Mouse (Mus musculus): ENCODE measurements at regions not wholly inside any gene's neighbourhood (a gene's known extent, or its start where the extent isn't known, plus 50 kb on each side); places are given as distances from the start of the nearest gene placed in this dataset.

DNA sequence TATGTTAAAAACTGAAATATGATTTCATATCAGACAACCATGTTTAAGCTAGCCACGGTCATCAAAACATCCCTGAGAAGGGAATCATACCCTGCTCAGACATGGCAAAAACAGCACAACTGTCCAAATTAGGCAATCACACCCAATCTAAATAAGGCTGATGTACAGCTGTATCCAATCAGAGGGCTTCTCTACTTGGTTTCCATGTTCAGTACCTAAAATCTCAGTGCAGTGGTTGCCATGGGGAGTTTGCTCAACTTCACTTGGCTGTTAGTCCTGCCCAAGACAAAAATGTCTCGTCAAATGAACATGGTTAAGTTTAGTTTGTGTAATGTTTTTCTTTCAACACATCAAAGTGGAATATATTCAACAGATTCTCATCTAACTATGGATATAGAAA, 987.0 kb downstream of the Cdh9 start:
- DNase-seq (ENCODE audit: low spot score) = no peak

DNA sequence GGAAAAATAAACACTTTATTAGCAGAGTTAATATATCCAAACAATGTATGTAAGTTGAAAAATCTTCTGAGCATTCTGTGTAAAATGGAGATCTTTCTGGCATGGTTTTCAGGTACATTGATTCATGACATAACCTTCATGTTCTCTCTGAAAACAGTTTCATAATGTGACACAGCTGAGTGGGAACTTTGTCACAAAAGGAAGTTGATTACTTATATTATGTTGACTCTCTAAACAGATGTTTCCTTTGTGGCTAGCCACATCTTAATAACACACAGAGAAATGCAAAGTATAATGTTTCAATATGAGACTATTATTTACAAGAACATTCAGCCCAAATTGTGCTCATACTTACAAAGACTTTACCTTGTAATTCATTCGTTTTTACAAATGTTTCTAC, 1002.1 kb downstream of the Cdh9 start:
- no peak for DNase-seq (ENCODE audit: low spot score)

DNA sequence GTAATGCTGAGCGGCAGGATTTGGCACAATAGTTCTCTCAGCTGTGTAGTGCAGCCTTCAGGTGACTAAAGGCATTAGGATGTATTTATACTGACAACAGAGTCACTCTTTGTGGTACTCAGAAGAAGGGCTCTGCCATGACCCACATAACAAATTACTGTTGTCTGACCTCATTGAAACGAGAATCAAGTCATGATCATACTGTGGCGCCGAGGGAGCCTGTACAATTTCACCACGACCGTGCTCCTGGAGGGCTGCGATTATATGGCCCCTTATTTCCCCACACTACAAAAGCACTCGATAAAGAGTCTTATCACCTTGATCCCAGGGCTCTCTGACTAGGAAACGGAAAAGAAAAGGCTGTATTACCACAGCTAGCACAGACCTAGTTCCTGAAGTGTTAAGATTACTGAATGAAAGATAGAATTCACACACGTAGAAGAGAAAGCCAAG, 1041.7 kb downstream of the Cdh9 start:
- no peak for DNase-seq (ENCODE audit: low spot score)

DNA sequence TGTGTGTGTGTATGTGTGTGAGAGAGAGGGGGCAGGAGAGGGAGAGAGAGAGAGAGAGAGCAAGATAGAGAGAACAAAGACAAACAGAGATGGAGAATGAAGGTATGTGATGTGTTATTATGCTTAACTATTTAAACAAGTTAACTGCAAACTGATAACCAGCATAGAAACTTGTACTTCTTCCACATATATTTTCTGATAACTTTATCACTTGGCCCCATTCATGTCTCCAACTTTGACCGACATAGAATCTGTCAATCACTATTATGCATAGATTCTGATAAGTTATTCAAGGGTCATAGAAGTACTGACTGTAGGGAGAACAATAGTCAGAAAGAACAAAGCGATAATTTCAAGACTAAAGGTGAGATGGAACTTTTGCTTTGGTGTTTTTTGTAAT, 1039.0 kb upstream of the Cdh10 start:
- no peak for DNase-seq (ENCODE audit: low spot score)

DNA sequence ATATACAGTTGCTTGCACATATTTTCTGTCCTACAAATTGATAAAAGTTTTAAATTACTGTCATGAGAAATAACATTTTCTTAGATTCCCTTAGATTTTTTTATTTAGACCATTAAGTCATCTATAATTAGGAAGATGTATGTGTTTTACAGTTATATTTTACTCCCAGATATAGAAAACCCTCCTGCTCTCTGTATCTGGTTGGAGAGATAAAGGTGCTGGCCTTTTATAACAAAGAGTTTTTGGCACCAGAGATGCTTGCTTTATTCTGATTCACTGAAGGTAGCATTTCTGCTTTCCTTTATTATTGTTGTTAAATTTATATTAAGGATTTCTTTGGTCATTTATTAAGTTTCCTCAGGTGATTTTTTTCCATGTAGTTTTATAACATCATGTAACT, 1035.4 kb upstream of the Cdh10 start:
- no peak for DNase-seq (ENCODE audit: low spot score)

DNA sequence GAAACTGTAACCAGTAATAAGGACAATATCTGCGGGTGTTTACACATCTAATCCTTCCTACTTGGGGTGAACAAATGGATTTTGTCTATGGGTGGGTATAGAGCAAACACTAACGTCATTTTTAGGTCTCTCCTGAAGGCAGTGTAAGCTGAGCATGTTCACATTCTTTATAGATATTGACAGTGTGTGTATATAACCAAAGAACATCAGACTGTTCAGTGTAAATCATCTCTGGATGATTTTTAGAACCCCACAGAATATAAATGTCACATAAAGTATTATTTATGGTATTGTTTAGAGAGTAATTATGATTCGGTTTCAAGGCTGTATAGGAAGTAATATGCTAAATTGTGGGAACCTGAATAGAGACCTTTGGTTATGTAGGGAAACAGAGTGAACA, 1021.2 kb upstream of the Cdh10 start:
- DNase-seq (ENCODE audit: low spot score) = no peak

DNA sequence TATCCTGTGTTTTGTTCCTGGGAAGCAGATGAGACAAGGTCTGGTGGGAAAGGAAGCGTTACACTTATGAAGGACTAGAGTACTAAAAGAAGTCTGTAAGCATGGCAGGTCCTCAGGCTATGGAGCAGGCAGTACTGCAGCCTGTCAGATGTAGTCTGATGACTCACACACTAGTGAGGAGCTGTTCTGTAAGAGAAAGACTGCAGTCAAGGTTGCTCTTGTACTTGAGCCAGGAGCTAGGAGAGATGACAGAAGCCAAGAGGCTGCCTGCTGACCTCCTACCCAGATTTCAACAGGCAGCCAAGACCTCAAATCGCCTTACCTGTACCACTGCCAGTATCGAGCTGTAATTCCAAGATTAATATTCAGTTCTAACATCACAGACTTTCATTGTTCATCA, 1017.3 kb upstream of the Cdh10 start:
- peak; percentile 20 for DNase-seq (ENCODE audit: low spot score)

DNA sequence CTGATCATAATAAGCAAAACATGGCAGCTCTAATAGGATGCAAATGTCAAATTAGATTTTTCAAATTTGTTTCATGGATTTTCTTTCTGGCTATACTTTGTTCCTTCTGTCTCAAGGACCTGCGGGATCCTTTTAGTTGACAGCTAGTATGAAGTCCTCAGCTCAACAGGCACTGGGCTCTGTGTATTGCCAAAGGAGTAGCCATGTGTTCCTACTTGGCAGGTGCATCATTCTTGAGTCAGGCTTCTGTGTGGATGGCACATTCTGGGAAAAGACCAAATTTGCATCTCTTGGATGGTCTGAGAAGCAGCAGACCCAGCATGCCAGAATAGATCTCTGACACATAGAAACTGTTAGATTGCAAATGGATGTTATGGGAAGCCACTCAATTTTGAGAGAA, 1015.6 kb upstream of the Cdh10 start:
- DNase-seq (ENCODE audit: low spot score) = no peak

DNA sequence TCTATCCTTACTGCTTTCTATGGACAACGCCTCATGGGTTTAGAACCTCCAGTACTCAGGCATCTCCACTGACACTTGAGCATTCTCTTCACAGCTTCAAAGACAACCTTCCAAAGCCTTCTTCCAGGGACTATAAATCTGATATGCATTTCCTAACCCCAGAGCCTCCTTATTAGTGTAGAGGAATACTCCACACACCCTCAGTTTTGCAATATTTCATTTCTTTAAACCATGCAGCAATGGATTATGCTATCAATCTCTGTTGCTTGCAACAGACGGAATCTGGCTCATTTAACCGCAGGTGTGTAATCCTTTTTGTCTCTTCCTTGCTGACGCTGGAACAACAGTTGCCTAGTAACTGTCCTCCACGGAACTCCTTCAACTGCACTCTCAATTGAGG, 988.4 kb upstream of the Cdh10 start:
- DNase-seq (ENCODE audit: low spot score) = no peak

DNA sequence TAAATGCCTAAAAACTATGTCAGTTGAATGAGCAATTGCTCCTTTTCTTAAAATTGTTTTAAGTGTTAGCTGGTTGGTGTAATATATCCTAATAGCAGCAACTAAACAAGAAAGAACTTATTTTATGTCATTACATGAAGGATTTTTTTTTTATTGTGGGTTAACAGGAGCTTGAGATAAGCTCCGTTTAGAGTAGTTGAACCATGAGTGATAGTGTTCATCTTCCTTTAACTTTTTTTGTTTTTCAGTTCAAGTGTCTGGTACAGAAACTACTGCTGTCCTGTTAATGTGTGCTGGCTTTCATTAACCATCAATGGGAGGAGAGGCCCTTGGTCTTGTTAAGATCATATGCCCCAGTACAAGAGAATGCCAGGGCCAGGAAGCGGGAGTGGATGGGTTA, 986.8 kb upstream of the Cdh10 start:
- no peak for DNase-seq (ENCODE audit: low spot score)

DNA sequence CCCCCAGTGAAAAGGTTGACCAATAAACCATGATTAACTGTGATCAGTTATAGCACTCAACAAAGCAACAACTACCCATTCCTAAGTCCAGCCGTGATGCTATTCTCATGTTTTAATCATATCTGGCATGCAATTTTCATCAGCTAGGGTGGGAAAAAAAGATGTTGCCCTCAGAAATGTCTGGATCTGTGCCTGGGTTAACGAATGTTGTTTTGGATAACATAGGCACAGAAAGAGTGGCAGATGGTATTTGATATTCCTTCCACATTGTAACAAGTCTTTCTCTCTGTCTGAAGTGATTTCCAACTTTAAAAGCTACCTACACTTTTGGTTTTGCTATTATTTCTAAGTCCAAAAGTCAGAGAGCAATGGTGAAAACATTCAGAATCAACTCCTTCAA, 938.6 kb upstream of the Cdh10 start:
- DNase-seq (ENCODE audit: low spot score) = no peak

DNA sequence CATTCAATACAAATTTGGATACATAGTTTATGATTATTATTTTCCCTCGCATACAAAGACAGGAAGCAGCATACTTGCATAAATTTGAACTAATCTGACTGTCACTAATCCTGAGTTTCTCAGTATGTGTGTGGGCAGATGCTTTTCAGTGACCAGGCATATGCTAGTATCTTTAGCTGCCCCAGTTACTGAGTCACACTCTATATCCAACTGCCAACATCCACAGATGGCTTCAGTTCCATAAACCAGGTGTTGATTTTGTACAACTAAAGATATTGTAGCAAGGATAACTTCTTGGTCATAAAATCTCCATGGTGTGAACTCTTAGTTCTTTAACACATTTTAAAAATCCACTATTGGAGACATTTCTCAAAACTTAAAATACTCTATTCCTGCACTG, 929.4 kb upstream of the Cdh10 start:
- no peak for DNase-seq (ENCODE audit: low spot score)

DNA sequence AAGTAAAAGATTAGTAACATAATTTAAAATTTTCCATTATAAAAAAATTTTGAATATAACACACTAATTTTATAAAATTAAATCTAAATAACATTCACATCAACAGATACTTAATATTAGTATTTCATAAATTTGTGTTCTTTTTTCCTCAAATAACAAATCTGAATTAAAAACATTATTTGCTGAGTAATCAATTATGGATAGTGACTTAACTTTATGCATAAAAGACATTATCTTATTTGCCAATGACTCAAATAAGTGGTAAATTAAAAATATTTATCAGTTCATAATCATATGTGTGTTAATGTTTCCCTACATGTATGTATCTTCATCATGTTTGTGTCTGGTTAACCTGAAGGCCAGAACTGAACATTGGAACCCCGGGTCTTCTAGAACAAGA, 918.7 kb upstream of the Cdh10 start:
- no peak for DNase-seq (ENCODE audit: low spot score)

DNA sequence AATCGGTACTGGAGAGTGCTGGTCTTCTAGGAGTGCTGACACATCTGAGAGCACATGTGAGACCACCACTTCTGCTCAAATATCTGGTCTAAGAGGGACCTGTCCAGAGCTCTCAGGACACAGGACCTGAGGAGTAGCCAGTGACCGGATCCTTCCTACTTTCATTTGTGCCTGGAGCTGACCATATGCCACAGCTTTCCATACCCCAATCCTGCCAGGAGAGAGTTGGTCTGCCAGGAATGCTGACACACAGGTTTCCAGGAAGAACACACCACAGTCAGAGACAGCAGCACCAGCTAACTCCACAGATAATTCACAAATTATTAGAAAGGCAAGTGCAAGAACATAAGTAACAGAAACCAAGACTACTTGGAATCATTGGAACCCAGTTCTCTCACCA, 906.5 kb upstream of the Cdh10 start:
- no peak for DNase-seq (ENCODE audit: low spot score)

DNA sequence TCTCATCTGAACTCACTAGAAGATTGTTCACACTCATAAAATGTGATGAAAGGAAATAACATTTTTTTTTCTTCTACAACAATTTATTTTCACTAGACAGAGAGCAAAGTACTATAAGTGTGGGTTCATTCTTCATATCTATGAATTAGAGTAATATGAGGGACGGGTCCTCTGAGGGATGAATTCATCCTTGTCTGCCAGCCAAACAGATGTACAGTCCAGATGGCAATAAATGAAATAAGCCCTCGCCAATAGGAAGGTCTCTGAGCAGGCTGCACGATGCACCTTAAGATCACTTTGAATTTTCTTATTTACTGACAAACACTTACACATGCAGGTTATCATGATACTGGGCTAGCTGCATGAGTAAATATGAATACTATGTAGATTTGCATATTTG, 886.2 kb upstream of the Cdh10 start:
- no peak for DNase-seq (ENCODE audit: low spot score)

DNA sequence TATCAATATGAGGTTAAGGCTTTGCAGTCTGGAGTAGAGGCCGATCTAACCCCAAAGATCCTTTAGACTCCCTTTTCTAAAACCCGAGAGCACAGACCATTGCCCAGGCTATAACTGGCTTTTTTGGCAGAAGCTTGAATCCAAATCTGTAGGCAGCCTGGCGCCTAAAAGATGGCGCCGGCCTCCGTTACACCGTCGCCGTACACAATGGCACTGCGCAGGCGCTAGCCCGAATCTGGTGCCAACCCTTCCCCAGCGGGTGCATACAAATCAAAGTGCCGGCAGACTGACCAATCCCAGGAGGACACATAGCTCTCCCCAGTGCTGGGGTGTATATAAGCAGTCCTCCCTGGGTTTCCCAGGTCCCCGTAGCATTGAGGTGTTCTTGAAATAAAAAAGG, 884.9 kb upstream of the Cdh10 start:
- peak; percentile 28 for DNase-seq (ENCODE audit: low spot score)

DNA sequence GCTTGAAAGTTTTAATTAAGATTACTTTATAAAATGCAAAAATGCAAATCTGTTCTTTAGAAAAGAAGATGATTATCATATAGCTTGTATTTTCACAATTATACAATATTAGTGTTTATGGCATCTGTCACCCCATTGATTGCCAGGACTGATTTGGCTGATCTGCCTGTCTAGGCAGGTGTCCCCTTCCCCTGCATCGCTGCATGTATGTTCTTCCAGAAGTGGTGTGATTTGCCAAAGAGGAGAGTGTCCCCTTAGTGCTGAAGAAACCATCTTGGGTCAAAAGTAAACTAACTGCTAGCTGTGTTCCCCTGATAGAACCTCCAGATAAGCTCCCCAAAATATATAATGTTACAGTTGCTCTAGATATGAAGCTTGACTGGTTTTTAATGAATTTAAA, 883.3 kb upstream of the Cdh10 start:
- no peak for DNase-seq (ENCODE audit: low spot score)

DNA sequence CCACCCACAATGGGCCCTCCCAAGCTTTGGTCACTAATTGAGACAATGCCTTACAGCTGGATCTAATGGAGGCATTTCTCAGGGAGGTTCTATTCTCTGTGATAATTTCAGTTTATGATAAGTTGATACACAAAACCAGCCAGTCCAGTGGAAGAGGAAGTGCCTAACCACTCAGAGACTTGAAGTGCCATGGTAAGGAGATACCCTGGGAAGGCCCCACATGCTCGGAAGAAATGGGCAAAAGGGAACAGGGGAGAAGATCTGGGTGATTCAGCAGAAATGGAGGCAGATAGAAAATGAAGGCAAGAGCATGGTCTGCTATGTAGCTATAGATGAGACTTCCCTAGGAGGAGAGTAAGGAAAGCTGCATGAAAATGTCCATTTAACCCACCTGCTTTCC, 856.0 kb upstream of the Cdh10 start:
- no peak for DNase-seq (ENCODE audit: low spot score)

DNA sequence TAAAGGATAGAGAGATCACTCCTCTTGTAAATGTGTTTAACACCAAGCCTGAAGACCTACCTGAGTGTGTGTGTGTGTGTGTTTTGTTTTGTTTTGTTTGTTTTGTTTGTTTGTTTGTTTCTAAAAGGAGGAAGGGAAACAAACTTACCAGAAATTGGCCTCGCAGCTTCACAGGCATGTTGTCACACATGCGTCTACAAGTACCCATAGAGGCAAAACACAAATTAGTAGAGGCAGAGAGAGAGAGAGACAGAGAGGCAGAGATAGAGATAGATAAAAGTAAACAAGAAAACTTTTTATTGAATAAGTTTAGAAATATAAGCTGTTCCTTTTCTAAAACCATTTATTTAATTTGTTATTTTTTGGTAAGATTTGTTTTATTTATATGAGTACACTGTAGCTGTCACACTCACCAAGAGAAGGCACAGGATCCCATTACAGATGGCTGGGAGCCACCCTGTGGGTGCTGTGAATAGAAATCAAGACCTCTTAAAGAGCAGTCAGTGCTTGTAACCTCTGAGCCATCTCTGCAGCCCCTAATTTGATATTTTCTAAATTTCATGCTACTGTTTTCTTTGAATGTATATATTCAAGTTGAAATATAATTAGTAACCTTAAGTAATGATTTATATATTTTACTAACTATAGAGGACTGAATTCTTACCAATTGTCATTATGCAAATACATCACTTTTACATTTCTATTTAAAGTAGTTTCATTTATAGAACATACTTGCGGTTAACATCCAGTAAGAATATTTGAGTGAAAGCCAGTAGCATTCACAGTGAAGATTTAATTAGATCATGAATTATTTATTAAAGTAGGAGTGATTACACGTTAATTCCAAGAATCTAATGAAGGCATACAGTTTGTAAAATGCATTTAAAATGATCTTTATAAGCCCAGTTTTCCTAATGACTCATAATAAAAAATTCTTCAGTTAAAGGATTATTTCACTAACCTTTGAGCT, 855.2 kb upstream of the Cdh10 start:
- DNase-seq (ENCODE audit: low spot score) = no peak

DNA sequence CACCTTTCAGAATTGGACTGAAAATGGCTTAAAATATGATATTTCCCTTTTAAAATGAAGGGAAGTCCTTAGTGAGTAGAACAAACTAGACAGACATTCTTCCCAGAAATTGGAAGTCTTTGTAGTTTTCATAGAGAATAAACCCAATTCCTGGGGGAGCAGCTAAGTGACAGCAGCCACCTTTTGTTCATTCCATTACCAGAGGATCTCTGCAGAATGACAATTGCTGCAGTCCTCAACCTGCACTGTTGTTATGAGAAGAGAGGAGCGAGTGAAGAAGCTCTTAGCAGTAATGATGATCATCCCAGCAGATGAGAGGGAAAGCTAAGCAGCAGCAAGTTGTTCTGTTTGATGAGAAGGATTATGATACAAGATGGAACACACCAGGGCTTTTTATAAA, 831.0 kb upstream of the Cdh10 start:
- no peak for DNase-seq (ENCODE audit: low spot score)

DNA sequence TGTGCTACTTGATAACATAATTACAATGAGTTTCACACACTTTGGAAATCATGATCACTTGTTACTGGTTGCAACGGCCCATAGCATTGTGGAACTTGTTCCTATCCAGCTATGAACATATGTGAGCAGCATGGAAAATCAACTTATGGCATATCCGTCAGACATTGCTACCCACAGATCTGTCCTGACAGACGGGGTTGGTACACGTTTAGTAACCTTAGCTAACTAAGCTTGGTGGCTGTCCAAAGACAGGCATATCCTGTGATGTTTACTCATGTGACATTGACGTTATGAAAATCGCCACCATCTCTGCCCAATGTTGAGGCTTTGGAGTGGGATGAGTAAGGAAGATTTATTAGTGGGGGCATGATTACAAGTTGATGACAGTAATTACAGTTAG, 786.1 kb upstream of the Cdh10 start:
- no peak for DNase-seq (ENCODE audit: low spot score)

DNA sequence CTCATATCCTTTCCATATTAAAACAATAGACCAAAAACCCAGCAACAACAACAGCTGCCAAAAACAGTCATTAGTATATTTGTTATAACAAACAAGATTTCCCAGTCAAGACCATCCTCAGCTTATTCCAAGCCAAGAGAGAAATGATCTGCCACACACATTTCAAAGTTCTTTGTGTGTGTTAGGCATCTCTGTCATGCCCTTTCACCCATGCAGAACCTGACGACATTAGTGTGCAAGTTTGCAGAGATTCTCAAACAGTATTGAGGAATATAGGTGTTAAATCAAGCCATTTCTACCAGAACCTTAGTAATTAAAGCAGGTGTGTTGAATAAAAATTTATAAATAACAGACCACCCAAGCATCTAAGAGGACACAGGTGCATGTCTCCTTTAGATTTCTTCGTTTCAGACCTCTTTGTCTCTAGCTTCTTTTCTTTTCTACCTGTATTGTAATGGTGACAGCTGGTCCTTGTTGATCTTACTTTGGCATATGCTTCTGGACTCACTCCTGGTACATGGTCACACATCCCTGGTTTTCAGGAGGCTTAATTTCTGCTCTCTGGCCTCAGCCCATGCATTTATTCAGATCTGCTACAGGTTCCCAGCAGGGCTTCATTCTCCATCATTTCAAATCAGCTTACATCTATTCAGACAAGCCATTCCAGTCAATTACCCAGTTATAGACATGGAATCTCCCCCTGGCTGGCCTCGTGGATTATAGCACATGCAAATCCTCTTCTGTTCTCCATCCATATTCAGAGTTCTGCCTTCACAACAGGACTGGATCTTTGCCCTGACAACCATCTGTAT, 766.3 kb upstream of the Cdh10 start:
- no peak for DNase-seq (ENCODE audit: low spot score)

DNA sequence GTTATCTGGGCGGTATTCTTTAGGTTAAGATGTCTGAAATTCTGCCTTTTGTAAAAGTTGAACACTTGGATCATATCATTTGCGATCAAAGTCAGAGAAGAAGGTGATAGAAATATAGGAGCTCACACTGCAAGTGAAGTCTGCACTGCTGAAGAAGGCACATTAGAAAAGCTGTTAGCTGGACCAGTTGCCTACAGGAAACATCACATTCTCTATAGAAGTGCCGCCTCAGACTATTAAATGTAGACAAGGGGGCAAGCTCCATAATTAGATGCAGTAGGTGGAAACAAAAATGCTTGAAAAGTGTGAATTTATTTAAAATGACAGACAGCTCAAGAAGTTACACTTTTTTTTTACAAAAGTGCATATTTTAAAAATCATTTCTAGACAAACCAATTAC, 753.2 kb upstream of the Cdh10 start:
- no peak for DNase-seq (ENCODE audit: low spot score)
